Mouse (Mus musculus) liver, embryonic 11.5 days (tissue): ENCODE data around the gene March6. TPM values are rescaled to one million over a fixed set of nuclear protein-coding genes. Genes with fewer than 3 reads are reported as not detected.

Experiments used
- polyA plus RNA-seq: library from polyadenylated mRNA; unstranded; fragments of >200 nt; fragmentation: Nextera tagmentation; extraction: Ambion mirVana; gene quantifications from 2 replicates; pipeline ENCODE4 v1.2.1, GENCODE M21; 2014

Gene March6
- polyA plus RNA-seq, 1 experiment from 2014 or later, result 36.1 TPM

Other genes starting within 250 kb of the March6 start
- gene Ankrd33b, start 163.3 kb downstream of the March6 start, polyA plus RNA-seq, result 0.64 and 1.2 TPM in 2 replicates
- gene Ropn1l, start 77.3 kb downstream of the March6 start, polyA plus RNA-seq, result 3.0 and 3.1 TPM in 2 replicates
- 2.9 TPM in 2 replicates for gene Cmbl, start 34.3 kb upstream of the March6 start, polyA plus RNA-seq
- gene Cct5, start 70.8 kb upstream of the March6 start, polyA plus RNA-seq, result 683 and 762 TPM in 2 replicates
- 13.8 and 14.3 TPM in 2 replicates for gene Fam173b, start 70.8 kb upstream of the March6 start, polyA plus RNA-seq